7 mouse cellular contexts compared by ENCODE assay signal in the genomic region with DNA sequence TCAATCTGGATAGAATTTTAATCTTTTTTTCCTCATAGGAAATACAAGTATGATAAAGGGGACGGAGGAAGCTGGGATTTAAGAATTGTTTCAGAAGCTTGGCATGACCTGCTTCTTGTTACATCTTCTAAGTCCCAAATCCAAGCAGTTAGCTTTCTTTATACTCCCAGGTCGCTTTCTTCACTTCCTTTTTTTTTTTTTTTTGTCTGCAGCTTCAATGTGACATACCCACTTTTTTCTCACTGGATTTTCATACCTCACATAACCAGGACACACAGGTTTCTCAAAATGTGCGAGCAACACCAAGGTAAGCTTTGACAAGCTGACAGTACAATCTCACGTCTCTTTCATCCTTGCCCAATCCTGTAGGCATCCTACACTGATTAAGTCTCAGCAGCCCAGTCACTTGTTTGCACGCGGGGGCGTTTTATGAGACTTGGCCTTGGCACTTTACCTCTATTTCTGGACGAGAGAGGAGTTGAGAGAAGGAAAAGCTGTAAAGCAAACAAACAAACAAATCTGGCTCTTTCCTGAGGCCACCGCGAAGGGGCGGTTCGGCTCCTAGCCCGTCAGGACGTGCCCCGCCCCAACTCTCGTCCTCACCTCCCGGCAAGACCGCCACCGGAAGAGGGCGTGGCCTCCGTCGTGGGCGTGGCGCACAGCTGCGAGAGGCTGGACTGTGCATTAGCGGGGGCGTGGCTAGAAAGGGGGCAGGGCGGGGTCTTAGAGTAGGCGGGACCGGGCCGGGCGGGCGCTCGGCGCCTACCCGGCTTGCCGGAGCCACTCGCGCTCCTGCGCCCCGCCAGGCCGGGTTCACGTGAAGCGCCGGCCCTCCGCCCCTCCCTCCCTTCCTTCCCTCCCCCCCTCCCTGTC. TPM values are rescaled to one million over a fixed set of nuclear protein-coding genes. Genes with fewer than 3 reads are reported as not detected.
A peak's percentile ranks its signal among the peaks of the same experiment; 100 is the strongest.
DNase-seq lines count a peak whose midpoint lies in the region; ATAC-seq lines count a peak whose summit lies in the region.

A gene (plus strand): TSS at position 825 of the 873 bp plus-strand sequence.

- peak within 1 kb of the TSS; percentile 93 for H3K9ac ChIP-seq in intestine, embryonic 15.5 days

- no peaks in the 10 kb centered on the region for H3K36me3 ChIP-seq in intestine, embryonic 15.5 days
- no peaks in the 10 kb centered on the region for H3K36me3 ChIP-seq in midbrain, embryonic 10.5 days

- no peaks in the 10 kb centered on the region for H3K27me3 ChIP-seq in intestine, embryonic 15.5 days (replicated peaks)
- H3K27me3 ChIP-seq in midbrain, embryonic 10.5 days (ENCODE audit: low read depth, poor library complexity, severe bottlenecking): peaks cover 27% of the 10 kb centered on the region

- H3K4me2 ChIP-seq in intestine, embryonic 15.5 days (replicated peaks): peak within 1 kb of the TSS; percentile 74

- H3K4me3 ChIP-seq in intestine, embryonic 15.5 days (replicated peaks): peak within 1 kb of the TSS; percentile 62
- peak within 1 kb of the TSS; percentile 79 for H3K4me3 ChIP-seq in midbrain, embryonic 10.5 days

- ATAC-seq in intestine, embryonic 15.5 days: peak; percentile 99

- peak; percentile 99 for DNase-seq in adrenal gland, adult 2 months
- peak; percentile 97 for DNase-seq in embryo, embryonic 11.5 days (ENCODE audit: low read depth, low spot score)
- DNase-seq in gastrocnemius, postnatal 36 days: peak; percentile 95 to 99
- peak; percentile 91 to 95 for DNase-seq in left cerebral cortex, postnatal 25 days (ENCODE audit: low spot score in 2 of 2)
- peak; percentile 99 for DNase-seq in midbrain, embryonic 10.5 days (ENCODE audit: low spot score)
- DNase-seq in right cerebral cortex, postnatal 4 days: peak; percentile 90

- H3K4me1 ChIP-seq in intestine, embryonic 15.5 days (replicated peaks): peaks cover 6% of the 10 kb centered on the region; the same call in 1 of the 2 replicates
- H3K4me1 ChIP-seq in midbrain, embryonic 10.5 days: peaks cover 16% of the 10 kb centered on the region

- peak within 1 kb of the TSS; percentile 76 for H3K27ac ChIP-seq in intestine, embryonic 15.5 days
- H3K27ac ChIP-seq in midbrain, embryonic 10.5 days (replicated peaks): peak within 1 kb of the TSS; percentile 85

- 3% methylated on average over 46 of the region's 46 CpGs for WGBS in intestine, embryonic 15.5 days
- 3% methylated on average over 36 of the region's 46 CpGs for WGBS in midbrain, embryonic 10.5 days

- intact Hi-C loops in gastrocnemius, postnatal 36 days (cut with DNase I): no loop called here
- intact Hi-C loops in left cerebral cortex, postnatal 25 days (cut with DNase I): loop anchor here (10.0 kb wide), 1 partner anchor 760 kb away; no protein-coding TSS in a partner anchor

- H3K9me3 ChIP-seq in intestine, embryonic 15.5 days: no peaks in the 10 kb centered on the region
- no peaks in the 10 kb centered on the region for H3K9me3 ChIP-seq in midbrain, embryonic 10.5 days (replicated peaks)

RNA-seq across cellular contexts. Expression of the gene that starts here (rescaled TPM):
- total RNA-seq in adrenal gland, adult 2 months (2021): 10 to 100 TPM; 48.2 to 56.8 TPM
- 4.6 and 7.1 TPM in 2 replicates for polyA plus RNA-seq in adrenal gland, adult 2 months (2012; rRNA removed)
- 10 to 100 TPM; 12.6 to 12.7 TPM for total RNA-seq in gastrocnemius, postnatal 36 days (2021)
- polyA plus RNA-seq in intestine, embryonic 15.5 days (2015; fragmentation: Nextera tagmentation; extraction: Ambion mirVana): 19.5 and 20.5 TPM in 2 replicates
- 10 to 100 TPM; 32.8 to 33.4 TPM for total RNA-seq in left cerebral cortex, postnatal 25 days (2021)
- polyA plus RNA-seq in midbrain, embryonic 10.5 days (2016; fragmentation: Nextera tagmentation; extraction: Ambion mirVana): 4.0 and 4.5 TPM in 2 replicates

Comparison
In these comparisons a context has a peak if more than half of its experiments do, and no peak if none do; other contexts are left out.
1. Peak in every context shown above with its lines: DNase-seq, ATAC-seq, H3K4me3 ChIP-seq and H3K27ac ChIP-seq.